Mouse (Mus musculus) kidney, adult 18-20 months (tissue): ENCODE data around the gene Mical3.

ENCODE experiments used
- DNase-seq: peaks from one replicate; pipeline ENCODE4 v3.0.0; 2021

Mical3 gene

DNA sequence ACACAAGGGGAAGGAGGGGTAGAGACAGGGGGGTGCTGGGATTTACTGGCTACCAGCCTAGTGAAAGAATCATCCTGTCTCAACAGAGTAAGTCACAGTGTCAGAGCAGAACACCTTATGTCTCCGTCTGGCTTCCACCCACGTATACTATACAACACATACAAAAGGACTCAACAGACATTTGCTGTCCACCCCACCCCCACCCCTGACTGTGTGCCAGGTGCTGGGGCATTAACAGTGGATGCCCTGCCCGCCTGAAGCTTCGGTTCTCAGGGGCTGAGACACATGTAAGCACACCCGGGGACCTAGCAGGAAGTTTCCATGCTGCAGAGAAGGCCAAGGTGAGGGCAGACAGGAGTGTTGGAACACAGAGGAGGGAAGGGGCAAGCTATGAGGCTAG is 52.6 kb downstream of the Mical3 start:
- no peak for DNase-seq

DNA sequence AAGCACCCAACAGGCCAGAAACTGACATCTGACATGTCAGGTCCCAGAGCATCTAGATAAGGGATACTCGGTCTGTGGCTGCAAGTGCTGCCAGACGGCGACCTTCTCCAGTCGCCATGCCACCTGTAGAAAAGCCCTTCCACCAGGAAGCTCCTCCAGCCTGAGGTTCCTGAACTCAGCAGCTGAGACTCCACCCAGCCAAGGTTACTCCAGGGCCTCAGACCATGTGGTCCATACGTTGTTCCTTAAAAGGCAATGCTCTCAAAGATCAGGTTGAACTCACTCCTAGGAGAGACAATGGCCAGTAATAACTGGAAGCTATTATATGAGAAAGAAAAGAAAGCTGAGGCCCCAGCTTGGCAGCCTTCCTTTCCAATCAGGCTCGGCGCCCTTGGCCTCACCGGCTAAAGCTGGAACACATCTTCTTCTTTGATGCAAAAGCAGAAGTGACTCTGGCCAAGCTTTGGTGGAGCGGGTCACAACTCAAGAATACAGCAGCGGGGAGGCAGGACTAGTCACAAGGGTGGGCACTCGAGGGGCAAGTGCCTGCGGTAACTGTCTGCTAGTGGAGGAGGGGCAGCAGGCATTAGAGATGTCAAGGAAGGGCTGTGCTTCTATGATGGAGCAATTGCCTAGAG is 53.8 kb downstream of the Mical3 start:
- DNase-seq = no peak

DNA sequence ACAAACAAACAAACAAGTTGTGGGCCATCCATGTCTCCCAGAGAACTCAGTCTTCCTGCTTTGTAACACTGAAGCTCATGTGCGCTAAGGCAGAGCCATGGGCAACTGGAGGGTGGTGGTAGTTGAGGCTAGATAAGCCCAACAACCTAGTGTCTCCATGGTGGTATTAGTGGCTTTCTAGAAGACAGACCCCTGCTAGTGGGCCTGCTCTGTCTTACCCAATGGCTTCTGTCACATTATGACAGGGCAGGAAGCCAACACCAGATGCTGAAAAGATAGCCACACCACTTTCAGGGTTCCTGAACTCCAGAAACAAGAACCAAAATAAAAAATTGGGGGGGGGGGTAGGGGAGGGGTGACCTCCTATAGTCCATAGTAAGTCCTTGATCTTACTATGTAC is 55.0 kb downstream of the Mical3 start:
- DNase-seq = no peak

DNA sequence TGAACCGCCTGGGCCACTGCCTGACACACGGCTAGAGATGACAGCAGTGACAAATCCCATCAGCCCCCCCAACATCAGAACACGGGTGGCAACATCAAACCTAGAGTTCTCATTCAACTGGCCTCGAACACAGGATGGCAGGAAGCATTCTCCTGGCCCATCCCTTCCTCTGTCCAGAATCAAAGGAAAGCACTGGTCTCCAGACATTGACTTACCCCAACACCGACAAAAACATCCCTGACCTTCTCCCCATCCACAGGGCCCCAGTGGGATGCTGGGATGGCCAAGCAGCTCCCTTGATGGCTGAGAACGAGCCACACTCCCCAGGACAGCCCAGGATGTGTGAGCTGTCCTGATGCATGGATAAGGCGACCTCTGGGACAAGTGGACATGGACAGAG is 57.5 kb downstream of the Mical3 start:
- DNase-seq = no peak

DNA sequence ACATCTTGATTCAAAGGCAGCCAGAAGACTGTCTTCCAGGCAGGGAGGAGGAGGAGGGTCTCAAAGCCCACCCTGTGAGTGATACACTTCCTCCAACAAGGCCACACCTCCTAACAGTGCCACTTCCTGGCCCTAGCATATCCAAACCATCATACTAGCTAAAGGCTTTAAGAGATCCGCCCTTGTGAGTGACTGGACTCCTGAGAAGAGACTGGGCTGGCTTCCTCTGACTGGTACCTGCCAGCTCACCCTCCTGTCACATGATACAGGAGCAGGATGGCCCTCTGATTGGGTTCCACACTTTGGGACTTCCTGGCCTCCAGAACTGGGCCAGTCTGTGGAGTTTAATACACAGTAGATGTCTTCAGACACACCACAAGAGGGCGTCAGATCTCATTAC is 58.2 kb downstream of the Mical3 start:
- no peak for DNase-seq

DNA sequence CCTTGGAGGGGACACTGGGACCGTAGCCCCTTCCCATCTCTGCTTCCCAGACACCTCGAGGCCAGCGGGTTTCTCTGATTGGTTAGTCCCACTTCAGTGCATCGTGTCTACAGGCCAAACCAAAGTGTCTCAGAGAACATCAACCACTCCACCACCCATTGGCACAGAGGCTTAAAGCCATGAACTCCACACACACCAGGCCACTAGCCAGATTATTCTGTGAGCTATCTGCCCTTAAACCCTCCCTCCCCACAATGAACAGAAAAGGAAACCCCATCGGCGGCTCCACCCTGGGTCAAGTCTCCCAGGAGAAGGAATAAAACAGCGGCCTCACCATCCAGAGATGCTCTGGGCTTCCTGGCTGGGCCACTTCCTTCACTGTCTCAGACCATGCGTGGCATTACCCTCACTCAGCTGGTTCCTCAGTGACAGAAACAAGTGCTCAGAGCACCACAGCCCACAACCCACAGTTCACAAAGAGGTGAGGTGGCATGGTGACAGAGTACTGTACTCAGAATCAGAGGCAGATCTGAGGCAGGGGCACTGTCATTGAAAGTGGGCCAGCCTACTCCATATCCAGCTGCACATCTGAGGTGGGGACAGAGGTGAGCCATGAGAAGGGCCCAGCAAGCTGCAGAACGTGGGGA is 60.1 kb downstream of the Mical3 start:
- no peak for DNase-seq

DNA sequence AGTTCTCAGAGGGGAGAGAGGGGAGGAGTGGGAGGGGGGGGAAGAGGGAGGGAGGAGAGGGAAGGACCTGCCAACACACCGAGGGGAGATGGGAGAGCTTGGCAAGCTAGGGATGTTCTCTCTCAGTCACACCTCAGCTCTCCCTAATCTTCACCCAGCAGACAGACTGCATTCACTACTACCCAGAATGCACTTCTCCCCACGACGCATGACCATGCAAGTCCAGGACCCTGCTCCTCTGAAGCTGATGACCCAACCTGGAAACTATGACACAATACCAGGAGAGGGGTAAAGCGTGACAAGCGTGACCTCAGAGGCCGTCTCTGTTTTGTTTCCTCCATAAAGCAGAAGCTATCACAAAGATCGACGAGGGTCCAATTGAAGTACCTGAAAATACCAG is 61.6 kb downstream of the Mical3 start:
- DNase-seq = no peak

DNA sequence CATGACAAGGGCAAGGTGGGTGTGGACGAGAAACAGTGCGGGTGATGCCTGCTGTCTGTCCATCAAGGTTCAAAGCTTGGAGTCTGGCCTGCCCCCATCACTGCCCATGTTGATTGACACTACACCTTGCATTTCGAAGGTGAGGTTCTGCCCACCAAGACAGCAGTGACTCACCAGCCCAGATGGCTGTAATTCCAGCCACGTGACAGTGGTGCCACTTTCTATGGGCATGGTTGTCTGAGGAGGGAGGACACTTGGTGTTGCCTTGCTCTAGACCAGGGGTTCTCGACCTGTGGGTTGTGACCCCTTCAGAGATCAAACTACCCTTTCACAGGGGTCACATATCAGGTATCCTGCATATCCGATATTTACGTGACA is 62.7 kb downstream of the Mical3 start:
- DNase-seq = no peak

DNA sequence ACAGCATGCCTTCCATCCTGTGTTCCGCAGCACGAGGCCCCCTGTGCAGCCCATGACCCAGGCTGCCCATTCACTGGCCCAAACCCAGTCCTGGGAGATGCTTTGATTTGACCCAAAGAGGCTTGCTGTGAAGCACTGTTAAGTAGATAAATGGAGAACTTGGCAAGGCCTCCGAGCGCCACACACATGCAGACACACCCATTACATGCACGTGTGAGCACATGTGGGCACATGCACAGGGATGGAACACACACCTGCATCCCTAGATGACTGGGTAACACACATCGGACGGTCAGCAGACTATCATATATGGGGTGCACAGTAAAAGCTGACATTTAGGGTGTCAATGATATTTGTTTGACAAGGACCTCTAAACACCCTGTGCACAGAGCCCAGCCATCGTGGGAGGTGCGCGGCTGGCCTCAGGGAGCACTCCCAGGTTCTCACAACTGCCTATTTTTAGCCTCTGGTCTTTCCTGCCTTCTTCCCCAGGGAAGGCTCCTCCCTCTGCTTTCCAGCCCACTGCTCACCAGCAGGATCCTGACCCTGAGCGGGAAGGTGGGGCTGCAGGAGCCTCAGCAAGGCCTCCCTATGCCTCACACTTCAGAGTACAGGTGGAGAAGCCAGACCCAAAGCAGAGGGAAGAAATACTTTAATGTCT is 63.2 kb downstream of the Mical3 start:
- DNase-seq = peak; percentile 63

DNA sequence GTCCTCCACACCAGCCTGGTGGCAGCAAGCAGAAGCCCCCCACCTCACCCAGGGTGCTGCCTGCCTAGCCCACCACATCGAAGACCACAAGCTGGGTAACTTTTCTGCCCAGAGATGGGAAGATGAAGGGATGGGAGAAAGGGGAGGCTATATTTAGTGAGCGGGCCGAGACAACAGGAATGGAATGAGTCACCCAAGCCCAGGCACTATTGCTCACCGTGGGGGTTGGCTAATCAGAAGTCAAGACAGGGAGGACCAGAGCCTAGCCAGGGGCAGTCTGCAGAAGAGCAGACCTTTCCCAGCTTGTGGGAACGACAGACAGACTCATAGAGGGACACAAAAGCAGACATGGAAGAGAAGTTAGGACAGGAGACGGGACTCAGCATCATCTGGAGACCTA is 64.0 kb downstream of the Mical3 start:
- DNase-seq = no peak

DNA sequence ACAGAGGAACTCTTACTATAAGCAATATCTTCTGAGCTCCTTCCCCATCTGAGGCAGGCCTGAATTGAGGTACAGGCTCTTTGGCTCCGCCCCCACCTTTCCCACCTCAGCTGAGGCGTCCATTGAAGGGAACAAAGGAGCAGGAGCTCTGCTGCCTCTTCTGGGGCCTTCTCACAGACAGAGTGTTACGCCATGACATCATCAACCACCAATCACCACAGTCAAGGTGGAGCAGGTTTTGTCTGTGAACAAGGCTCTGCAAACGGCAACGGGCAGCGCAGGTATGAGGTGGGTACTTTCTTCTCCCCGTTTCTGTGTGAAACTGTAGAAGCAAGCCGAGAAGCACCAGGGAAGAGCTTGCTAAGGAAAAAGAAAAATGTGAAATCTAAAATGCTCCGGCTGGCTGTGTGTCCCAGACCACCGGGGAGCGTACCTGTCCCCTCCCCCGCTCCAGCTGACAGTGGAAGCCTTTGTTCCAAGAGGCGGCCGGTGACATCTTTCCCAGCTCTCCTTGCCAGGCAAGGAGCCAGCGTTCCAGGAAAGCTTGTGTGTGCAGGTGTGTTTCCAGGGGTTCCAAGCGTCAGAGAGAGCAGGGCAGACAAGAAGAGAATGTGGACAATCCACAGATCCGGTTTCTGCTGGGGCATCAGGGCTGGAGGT is 66.3 kb downstream of the Mical3 start:
- peak; percentile 53 for DNase-seq

DNA sequence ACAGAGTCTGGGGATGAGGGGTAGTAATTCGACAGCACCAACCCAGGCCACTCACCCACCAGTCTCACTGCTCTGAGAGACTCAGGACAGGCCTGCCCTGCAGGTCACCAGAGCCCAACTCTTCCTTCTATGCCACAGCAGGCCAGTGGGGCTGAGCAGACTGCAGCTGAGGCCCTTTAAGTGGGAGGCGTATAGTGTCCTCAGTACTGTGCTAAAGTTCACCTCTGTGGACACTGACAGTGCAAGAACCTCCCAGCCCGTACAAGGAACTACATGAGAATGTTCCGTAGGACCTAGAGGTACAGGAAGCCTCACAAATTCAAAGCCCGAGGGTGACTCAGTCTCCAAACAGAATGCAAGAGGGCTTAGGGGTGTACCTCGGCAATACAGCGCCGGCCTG is 67.0 kb downstream of the Mical3 start:
- DNase-seq = peak; percentile 44

DNA sequence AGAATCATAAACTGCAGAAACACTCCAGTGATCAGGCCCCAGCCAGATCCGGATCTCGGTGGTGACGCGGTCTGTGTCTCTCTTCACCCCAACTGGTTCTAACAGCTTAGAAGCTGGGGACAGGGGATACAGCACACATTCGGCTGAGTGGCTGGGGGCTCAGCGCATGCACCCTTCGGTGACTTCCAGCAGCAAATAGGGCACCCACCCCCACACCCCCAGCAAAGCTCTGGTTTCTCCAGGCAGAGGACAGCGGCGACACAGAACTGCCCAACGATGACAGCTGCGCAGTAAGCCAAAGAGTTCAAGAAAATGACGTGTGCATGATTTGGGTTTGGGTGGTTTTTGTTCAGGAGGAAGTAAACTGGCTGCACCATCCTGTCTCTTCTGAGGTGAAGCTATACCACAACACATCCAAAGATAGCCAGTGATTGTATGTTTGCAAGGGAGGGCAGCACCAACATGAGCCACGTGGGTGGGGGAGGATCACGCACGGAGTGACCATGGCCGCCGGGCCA is 67.8 kb downstream of the Mical3 start:
- DNase-seq = no peak

DNA sequence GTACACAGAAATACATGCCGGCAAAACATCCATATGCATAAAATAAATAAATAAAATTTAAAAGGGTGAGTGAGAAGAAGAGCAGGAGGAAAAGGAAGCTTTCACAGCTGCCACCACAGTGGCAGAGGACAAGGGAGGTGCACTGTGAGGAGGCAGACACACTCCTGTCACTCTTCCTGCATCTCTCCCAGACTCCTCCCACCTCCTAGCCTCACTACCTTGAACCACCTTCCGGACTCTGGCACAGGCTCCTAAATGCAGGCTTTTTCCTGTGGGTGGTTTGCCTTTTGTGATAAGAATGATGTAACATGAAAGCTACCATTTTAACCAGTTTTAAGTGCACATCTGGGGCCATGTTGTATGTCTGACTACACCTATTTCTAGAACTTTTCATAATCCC is 72.8 kb downstream of the Mical3 start:
- no peak for DNase-seq

DNA sequence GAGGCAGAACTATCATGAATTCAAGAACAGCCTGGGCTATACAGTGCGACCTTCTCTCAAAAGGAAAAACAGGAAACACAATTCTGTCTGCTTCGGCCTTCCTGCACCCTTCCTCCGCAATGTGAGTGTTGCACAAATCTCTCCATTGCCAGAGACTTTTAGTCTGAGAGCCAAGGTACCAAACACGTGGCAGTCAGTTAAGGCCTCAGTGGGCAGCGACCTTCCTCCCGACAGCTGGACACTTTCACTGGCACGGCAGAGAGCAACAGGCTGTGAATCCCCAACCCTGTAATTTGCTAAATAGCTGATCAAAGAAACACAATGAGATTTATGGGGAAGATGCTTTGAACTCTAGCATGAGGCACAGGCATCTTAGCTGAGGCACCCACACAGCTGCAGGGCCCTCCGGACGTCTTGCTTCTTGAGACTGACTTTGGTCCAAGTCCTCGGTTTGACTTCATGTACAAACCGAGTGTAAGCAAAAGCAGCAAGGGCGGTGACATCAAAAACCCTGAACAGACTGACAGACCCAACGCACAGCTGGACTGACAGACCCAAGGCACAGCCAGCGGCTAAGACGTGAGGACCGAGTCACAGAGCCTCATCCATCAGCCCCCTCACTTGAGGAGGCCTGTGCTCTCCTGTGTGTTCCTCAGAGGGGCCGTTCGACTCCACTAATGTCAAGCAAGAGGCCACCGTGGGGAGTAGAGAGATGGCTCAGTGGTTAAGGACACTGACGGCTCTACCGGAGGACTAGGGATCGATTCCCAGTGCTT is 73.4 kb downstream of the Mical3 start:
- no peak for DNase-seq

DNA sequence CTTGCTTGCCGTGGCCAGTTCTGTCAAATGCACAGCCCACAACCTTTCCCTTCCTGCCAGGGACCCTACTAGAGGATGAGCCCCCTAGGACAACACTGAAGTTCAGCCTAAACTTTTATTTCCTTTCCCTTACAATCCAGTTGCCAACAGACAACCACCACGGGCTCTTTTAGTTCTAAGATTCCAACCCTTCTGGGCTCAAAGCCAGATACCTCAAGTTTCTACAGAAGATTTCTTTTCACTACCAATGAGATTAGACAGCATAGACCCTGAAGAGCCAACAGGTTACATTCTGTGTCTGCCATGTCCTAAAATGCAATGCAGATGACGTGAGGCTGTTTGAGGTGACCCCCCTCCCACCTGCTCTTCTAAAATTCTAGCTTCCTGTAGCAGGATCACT is 75.3 kb downstream of the Mical3 start:
- DNase-seq = no peak

DNA sequence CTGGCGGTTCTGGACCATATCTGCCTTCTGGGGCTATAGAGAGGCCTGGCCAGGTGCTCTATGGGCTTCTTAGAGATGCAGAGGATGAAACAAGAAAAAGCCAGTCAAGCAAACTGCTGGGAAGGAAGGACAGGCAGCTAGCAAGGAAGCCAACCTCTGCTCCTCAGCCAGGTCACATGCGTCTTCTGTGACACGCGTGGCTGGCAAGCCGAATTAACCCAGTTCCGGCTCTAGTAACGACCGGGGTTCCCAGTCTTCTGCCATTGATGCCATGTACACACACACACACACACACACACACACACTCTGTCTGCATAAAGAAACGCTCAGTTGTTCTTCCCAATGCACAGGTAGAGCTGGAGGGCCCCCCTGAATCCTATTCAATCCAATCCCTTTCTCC is 75.9 kb downstream of the Mical3 start:
- DNase-seq = no peak

DNA sequence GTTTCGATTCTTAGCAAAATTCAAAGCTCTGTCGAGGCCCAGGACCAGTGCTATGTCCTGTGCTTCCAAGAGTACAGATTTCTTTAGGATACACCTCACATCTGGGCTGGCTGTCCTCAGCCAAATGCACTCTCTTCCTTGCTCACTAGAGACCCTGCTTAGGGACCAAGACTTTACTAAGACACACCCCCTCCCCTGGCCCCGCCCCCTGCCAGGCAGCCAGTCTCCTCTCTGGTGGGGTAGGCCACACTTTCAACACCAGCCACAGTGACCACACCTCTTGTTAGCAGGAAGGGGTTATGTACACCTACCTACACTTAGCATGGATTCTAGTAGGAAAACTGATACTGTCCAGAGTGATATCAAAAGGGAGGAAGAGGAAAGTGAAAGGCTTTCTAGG is 76.5 kb downstream of the Mical3 start:
- no peak for DNase-seq

DNA sequence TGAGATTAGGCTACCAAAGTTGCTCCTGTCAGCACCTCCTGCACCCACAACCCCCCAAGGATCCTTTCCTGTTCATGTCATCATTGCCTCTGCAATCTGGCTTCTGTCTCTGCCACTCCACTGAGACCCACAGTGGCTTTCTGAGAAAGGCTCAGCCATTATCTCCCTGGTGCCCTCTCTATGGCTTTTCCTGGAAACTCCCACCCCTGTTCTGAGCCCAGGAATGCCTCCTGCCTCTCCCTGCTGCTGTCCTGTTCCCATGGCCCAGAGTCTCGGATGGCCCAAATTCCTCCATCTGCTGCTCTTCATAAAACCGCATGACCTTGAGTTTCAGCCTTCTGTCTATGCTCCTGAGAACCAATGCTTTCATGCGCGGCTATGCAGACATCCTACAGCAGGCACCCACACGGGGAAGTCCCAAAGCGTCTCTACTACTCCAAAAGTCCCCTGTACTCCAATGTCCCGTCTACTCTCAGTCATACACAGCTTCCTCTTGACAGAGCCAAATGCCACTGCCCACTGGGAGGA is 77.2 kb downstream of the Mical3 start:
- DNase-seq = no peak

DNA sequence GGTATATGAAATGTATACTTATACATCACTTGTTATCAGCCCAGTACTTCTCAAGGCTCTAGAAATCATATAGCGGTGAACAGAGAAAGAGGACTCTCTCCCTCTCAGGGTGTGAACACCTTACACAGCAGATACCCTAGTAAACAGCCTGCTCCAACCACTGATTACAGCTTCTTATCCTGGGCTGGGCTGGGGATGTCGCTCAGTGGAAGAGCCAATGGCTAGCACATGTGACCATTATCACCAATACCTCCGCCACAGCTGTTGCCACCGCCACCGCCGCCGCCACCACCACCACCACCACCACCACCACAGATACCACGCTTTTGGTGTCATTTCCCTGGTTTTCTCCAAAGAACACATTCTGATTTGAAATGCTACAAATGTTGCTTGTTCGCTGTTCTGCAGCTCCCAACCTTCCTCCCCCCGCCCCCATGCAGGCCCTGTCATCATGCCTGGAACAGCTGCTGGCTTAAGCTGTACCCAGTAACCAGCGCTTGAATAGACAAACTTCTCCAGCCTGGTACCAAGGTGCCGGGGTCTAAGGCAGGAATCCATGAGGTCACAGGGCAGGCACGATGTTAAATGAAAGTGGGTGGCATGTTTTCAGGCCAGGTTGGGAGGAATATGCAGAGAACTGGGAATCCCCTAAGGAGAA is 78.7 kb downstream of the Mical3 start:
- no peak for DNase-seq

DNA sequence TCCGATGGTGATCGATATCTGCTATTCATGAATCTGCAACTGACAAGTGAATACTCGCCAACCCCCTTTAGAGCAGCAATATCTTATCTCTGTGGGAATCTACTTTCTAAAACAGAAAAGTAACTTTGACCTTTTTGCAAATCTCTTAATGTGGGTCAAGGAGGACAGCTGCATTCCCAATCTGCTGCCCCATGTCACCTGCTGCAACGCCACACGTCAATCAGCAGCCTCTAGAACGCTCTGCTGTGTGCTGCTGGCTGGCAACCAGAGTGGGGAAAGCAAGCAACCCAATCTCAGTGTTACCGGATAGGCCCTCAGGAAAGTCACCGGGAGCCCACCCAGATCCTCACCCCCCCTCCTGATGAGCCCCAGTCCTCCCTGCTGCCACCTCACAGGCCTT is 79.4 kb downstream of the Mical3 start:
- DNase-seq = no peak

DNA sequence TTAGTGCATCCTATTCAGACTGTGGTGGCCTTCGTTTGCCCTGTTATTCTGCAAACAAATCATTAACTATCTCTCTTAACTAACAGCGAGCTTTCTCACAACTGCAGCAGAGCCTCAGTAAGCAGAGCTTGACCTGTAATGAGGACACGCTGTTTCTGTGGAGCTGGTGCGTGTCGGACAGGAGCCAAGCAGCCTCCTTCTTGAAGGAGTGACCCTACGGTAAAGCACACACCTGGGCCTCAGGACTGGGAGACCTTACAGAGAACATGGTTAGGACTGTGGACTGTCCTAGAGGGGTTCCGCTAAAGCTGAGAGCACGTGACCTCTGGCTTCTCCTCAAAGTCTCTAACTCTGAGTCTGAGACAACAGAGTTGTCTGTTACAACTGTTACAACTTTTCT is 82.1 kb downstream of the Mical3 start:
- DNase-seq = peak; percentile 84
